Mouse (Mus musculus): ENCODE measurements around the gene Uck1.

- TF ChIP-seq CTCF (IDR thresholded peaks at IDR 0.05; ENCODE audit: borderline replicate concordance, control insufficient read depth, extremely low read depth, insufficient read depth, low read length, poor library complexity) = no peak
- TF ChIP-seq POLR2A (IDR thresholded peaks at IDR 0.05; ENCODE audit: control insufficient read depth, extremely low read depth, insufficient read depth, low read length, poor library complexity) = no peak
These were observed 19.4 kb downstream of the Uck1 start for GRCm38 (mm10) chr2:32240591-32240990.
